Mouse (Mus musculus) small intestine, adult 2 months (tissue): ENCODE results near the gene Gnaq. TPM values are rescaled to one million over a fixed set of nuclear protein-coding genes. Genes with fewer than 3 reads are reported as not detected.

Experiments
- H3K27ac ChIP-seq: fragments of 200-500 bp; 2 replicates; pipeline ENCODE4 v1.5.1; 2012; ENCODE audit warnings: low read depth, low read length, control low read depth, inconsistent platforms; ENCODE audit not compliant: insufficient read depth
- H3K27me3 ChIP-seq: fragments of 200-500 bp; 2 replicates; pipeline ENCODE4 v1.6.1; 2012; ENCODE audit warnings: mild to moderate bottlenecking, moderate library complexity, low read length, inconsistent platforms; ENCODE audit not compliant: control insufficient read depth, insufficient read depth
- H3K36me3 ChIP-seq: fragments of 200-500 bp; 2 replicates; pipeline ENCODE4 v1.6.1; 2012; ENCODE audit warnings: mild to moderate bottlenecking, low read length, control low read depth, inconsistent platforms; ENCODE audit not compliant: control insufficient read depth, insufficient read depth
- H3K4me1 ChIP-seq: fragments of 200-500 bp; 2 replicates; pipeline ENCODE4 v1.6.1; 2012; ENCODE audit warnings: low read length, inconsistent platforms, mixed read lengths; ENCODE audit not compliant: control insufficient read depth, insufficient read depth, insufficient read length
- H3K4me3 ChIP-seq: fragments of 200-500 bp; 2 replicates; pipeline ENCODE4 v1.5.1; 2012; ENCODE audit warnings: low read depth, mild to moderate bottlenecking, control low read depth, inconsistent platforms, low read length, moderate library complexity
- CTCF ChIP-seq: fragments of 200-500 bp; IDR thresholded peaks from 2 replicates; pipeline ENCODE4 v1.5.1; 2012; ENCODE audit warnings: low read depth, mild to moderate bottlenecking, control low read depth, inconsistent platforms, low read length, moderate library complexity, mixed read lengths; ENCODE audit not compliant: insufficient replicate concordance, insufficient read length; ENCODE audit errors: extremely low read depth
- POLR2A ChIP-seq: fragments of 200-500 bp; IDR thresholded peaks from 2 replicates; pipeline ENCODE4 v1.6.1; 2012; ENCODE audit warnings: low read depth, mild to moderate bottlenecking, control low read depth, inconsistent platforms, low read length, moderate library complexity
- WGBS: fragments of 180-500 bp; shearing (Covaris S2); methylation state at CpG from one replicate; pipeline ENCODE4 v1.1.7; 2018; 5-methylcytosine and 5-hydroxymethylcytosine counted together
- polyA plus RNA-seq: library from polyadenylated mRNA; depleted of rRNA; stranded (reverse); fragments of >200 nt; gene quantifications from 2 replicates; pipeline ENCODE4 v1.2.3, GENCODE M21; 2012

The Gnaq gene
- polyA plus RNA-seq, 1 experiment: 16.1 TPM

GRCm38 (mm10) chr19:16342702-16343101, 210.1 kb downstream of the Gnaq start:
- Histone ChIP-seq H3K27ac (no peak overlapping the region), H3K27me3 (no peaks in the 10 kb centered on the region), H3K4me3 (no peak overlapping the region), H3K36me3 (no peaks in the 10 kb centered on the region), H3K4me1 (peaks cover 2% of the 10 kb centered on the region; the same call in 1 of the 2 replicates)
- 68% methylated on average over 2 of the region's 2 CpGs for WGBS
- TF ChIP-seq POLR2A: no peak
- no peak for TF ChIP-seq CTCF

GRCm38 (mm10) chr19:16345516-16345915, 212.9 kb downstream of the Gnaq start:
- TF ChIP-seq POLR2A (no peak), CTCF (no peak)
- 89% methylated on average over 2 of the region's 2 CpGs for WGBS

DNA sequence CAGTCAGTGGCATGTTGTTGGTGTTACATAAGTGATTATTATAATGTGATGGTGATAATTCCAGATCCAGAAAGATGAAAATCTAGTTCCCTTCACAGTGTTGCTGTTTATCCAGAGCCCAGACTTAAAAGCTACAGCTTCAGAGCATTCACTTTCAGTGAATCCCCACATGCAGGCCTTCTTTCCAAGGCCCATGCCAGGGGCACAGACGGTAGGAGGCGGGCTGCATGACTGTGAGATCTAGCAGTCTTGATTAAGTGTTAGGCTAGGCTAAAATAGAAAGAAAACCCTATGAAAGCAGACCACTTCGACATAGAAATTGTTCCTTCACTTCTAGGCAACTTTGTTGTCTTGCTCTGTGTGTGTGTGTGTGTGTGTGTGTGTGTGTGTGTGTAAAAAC, 214.4 kb downstream of the Gnaq start:
- Histone ChIP-seq H3K36me3 (no peaks in the 10 kb centered on the region), H3K4me3 (no peak overlapping the region), H3K4me1 (no peaks in the 10 kb centered on the region), H3K27ac (no peak overlapping the region), H3K27me3 (no peaks in the 10 kb centered on the region)
- TF ChIP-seq CTCF: no peak
- TF ChIP-seq POLR2A: no peak
- WGBS: 89% methylated on average over 3 of the region's 3 CpGs

More at GRCm38 (mm10) chr19:16345516-16345915, 212.9 kb downstream of the Gnaq start:
- Histone ChIP-seq H3K4me1 (no peaks in the 10 kb centered on the region), H3K27me3 (no peaks in the 10 kb centered on the region), H3K36me3 (no peaks in the 10 kb centered on the region), H3K4me3 (no peak overlapping the region), H3K27ac (no peak overlapping the region)

DNA sequence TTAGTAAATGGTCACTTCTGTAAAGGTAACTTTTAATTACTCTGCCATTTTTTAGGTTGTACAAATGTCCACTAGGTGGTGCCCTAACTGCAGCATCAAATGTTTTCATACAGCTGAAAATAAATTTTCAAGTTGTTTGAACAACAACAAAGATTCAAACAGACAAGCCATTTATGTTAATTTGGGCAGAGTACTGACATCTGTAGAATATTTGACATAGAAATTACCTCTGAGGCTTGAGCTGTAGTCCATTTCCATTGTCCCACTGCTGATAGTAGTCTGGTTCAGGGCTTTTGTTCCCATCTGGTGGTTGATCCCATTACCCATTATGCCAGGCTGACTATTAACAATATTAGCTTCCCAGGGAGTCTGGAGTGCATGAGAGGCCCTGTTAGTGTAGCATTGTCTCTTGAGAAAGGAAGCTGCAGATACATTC, 221.1 kb downstream of the Gnaq start:
- H3K4me1 ChIP-seq: no peaks in the 10 kb centered on the region
- TF ChIP-seq CTCF (no peak), POLR2A (no peak)
- no peak overlapping the region for H3K4me3 ChIP-seq
- no peaks in the 10 kb centered on the region for H3K36me3 ChIP-seq
- no peak overlapping the region for H3K27ac ChIP-seq
- no peaks in the 10 kb centered on the region for H3K27me3 ChIP-seq

DNA sequence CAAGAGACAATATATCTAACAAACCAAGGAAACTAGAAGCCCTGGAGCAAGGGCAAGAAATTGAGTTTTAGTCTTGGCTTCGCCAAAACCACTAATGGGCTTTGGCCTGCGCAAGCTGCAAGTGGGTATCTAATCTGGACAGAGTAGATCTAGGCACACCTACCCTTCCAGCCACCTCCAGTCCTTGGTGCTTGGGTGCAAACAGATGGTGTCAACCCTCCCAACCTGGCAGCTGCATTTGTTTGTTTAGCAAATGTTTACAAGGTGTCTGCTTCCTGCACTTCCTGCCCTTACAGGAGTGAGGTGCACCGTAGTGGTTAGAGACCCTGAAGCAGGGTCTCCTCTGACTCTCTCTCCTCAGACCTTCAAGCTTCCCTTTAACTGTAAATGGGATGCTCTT, 225.5 kb downstream of the Gnaq start:
- no peaks in the 10 kb centered on the region for H3K4me1 ChIP-seq
- H3K27ac ChIP-seq: no peak overlapping the region
- no peak overlapping the region for H3K4me3 ChIP-seq
- WGBS: 68% methylated on average over 3 of the region's 3 CpGs
- no peaks in the 10 kb centered on the region for H3K27me3 ChIP-seq
- TF ChIP-seq POLR2A (no peak), CTCF (no peak)
- H3K36me3 ChIP-seq: no peaks in the 10 kb centered on the region; the same call in 1 of the 2 replicates

- no peaks in the 10 kb centered on the region for H3K4me1 ChIP-seq
- no peaks in the 10 kb centered on the region for H3K27me3 ChIP-seq
- 64% methylated on average over 5 of the region's 5 CpGs for WGBS
- no peak overlapping the region for H3K4me3 ChIP-seq
- TF ChIP-seq CTCF: peak; percentile 53; the same call in 1 of the 2 replicates
- TF ChIP-seq POLR2A: no peak
- no peaks in the 10 kb centered on the region; the same call in 1 of the 2 replicates for H3K36me3 ChIP-seq
- H3K27ac ChIP-seq: no peak overlapping the region
These were observed 226.3 kb downstream of the Gnaq start for GRCm38 (mm10) chr19:16358905-16359304.

- H3K4me3 ChIP-seq: no peak overlapping the region
- H3K4me1 ChIP-seq: no peaks in the 10 kb centered on the region
- WGBS: 88% methylated on average over 7 of the region's 7 CpGs
- no peak overlapping the region for H3K27ac ChIP-seq
- H3K36me3 ChIP-seq: peaks cover 3% of the 10 kb centered on the region
- 0 out of 2 replicates have a peak, but pooled peaks cover 3% of the 10 kb centered on the region for H3K27me3 ChIP-seq
- no peak for TF ChIP-seq CTCF
- TF ChIP-seq POLR2A: no peak
These were observed 233.9 kb downstream of the Gnaq start for GRCm38 (mm10) chr19:16366465-16367063.

DNA sequence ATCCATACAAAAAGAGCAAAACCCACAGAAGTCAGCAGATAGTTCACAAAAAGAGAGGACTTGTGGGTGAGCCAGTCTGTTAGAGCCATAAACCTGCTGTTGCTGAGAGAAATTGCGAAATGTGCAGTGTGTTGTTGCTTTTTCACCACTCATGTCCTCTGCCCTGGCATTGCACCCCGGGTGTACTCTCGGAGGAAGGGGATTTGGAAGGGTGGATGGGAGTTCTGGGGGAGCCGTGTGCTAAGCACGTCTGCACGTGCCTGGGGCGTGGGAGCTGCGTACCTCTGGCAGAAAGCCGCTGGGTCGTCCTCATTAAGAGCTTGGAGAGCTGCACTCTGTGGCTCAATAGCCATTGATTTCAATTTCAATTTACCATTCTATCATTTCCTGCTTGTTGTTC, 234.6 kb downstream of the Gnaq start:
- 86% methylated on average over 10 of the region's 10 CpGs for WGBS
- 0 out of 2 replicates have a peak, but pooled peaks cover 3% of the 10 kb centered on the region for H3K27me3 ChIP-seq

More for the DNA sequence above, 234.6 kb downstream of the Gnaq start:
- no peak for TF ChIP-seq POLR2A
- no peak for TF ChIP-seq CTCF
- no peak overlapping the region for H3K4me3 ChIP-seq
- H3K27ac ChIP-seq: no peak overlapping the region
- peaks cover 3% of the 10 kb centered on the region; the same call in 1 of the 2 replicates for H3K36me3 ChIP-seq
- H3K4me1 ChIP-seq: no peaks in the 10 kb centered on the region
